24 mouse cellular contexts compared by ENCODE assay signal in the genomic region with DNA sequence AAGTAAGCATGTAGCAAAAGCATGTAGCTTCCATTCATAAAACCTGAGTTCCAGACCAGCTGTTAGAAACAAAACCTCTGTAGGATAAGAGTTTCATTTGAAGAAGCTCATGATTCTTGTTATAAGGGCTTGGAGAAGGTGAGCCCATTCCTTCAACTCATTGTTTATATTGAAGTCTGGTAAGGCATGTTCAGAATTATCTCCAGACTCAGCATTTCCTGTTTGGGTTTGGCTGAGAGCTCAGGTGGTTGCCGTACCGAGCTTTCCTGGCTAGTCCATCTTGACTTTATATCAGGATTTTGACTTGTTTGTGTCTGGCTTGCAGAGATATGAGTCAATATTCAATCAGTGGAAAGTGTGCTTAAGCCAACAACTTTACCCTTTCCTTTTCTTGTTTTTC.
"Had no signal": no experiment of that assay in that cellular context is flagged by ENCODE, and none has a peak within 500 bp of the region (broad histone marks: within the 10 kb centered on the region; RNA-seq: fewer than 3 reads in every experiment).

No protein-coding gene starts in this region.

- H3K4me1 ChIP-seq: heart, embryonic 12.5 days; hindbrain, embryonic 10.5 days; hindbrain, embryonic 12.5 days; limb, embryonic 13.5 days; limb, embryonic 15.5 days; liver, embryonic 12.5 days had no signal

- H3K9ac ChIP-seq: heart, embryonic 12.5 days; hindbrain, embryonic 12.5 days; hindbrain, embryonic 14.5 days; limb, embryonic 13.5 days; limb, embryonic 15.5 days; liver, embryonic 12.5 days; liver, embryonic 14.5 days had no signal

- H3K9me3 ChIP-seq: heart, embryonic 12.5 days; hindbrain, embryonic 10.5 days; hindbrain, embryonic 12.5 days; limb, embryonic 13.5 days; limb, embryonic 15.5 days; liver, embryonic 12.5 days had no signal

- DNase-seq: gastrocnemius, postnatal 14 days; gastrocnemius, postnatal 36 days; heart, adult 11 months; heart, adult 2 months; heart, postnatal 10 days; kidney, adult 11 months; kidney, adult 2 months; kidney, adult 9 months; kidney, postnatal 10 days; kidney, postnatal 25 days; kidney, postnatal 4 days had no signal

- H3K27me3 ChIP-seq: heart, embryonic 12.5 days; hindbrain, embryonic 12.5 days; limb, embryonic 13.5 days; limb, embryonic 15.5 days; liver, embryonic 12.5 days had no signal

- H3K4me2 ChIP-seq: heart, embryonic 12.5 days; hindbrain, embryonic 12.5 days; hindbrain, embryonic 14.5 days; limb, embryonic 13.5 days; limb, embryonic 15.5 days; liver, embryonic 12.5 days had no signal

- ATAC-seq: hindbrain, embryonic 16.5 days; inflammation-experienced regulatory T-cells, adult 6 months; intestine, embryonic 16.5 days; liver, embryonic 12.5 days had no signal

- H3K36me3 ChIP-seq: heart, embryonic 12.5 days; hindbrain, embryonic 10.5 days; hindbrain, embryonic 12.5 days; limb, embryonic 13.5 days; limb, embryonic 15.5 days; liver, embryonic 12.5 days had no signal

- H3K4me3 ChIP-seq: heart, adult 2 months; heart, embryonic 12.5 days; hindbrain, embryonic 10.5 days; hindbrain, embryonic 12.5 days; layer of hippocampus, adult 2 months; left cerebral cortex, adult 2 months; limb, embryonic 13.5 days; limb, embryonic 15.5 days; liver, embryonic 12.5 days had no signal

- H3K27ac ChIP-seq: heart, adult 2 months; hindbrain, embryonic 10.5 days; hindbrain, embryonic 12.5 days; hindbrain, embryonic 14.5 days; layer of hippocampus, adult 2 months; left cerebral cortex, adult 2 months; limb, embryonic 13.5 days; limb, embryonic 15.5 days; liver, embryonic 12.5 days; liver, embryonic 14.5 days had no signal
